23 mouse cellular contexts compared by ENCODE assay signal in the genomic region with DNA sequence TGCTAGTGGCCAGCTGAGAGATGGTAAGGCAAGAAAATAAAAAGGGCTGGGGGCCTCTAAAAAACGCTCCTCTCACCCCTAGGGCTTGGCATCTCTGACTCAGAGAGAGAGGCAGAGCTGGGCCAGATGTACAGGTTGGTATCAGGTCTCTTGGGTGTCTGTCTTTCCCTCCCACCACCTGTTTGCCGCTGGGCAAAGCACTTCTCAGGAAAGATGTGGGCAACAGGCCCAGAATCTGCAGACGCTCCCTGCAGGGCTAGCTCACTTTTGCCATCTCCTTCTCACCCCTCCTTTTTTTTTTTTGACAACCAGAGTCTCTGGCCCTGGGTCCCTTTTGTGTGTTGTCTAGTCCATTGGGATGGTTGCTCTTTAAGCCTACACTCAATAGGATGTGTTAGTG. TPM values are rescaled to one million over a fixed set of nuclear protein-coding genes. Genes with fewer than 3 reads are reported as not detected.
DNase-seq lines count a peak whose midpoint lies in the region; ATAC-seq lines count a peak whose summit lies in the region.
"Had no signal": no experiment of that assay in that cellular context is flagged by ENCODE, and none has a peak within 500 bp of the region (broad histone marks: within the 10 kb centered on the region; RNA-seq: fewer than 3 reads in every experiment).

No protein-coding gene starts in this region.

- intact Hi-C loops in gastrocnemius, postnatal 14 days (cut with DNase I; ENCODE audit: low total_unique reads), result no loop called here

- H3K36me3 ChIP-seq in intestine, embryonic 14.5 days (ENCODE audit: control insufficient read depth, insufficient read depth, low read length), result no peaks in the 10 kb centered on the region
- no peaks in the 10 kb centered on the region for H3K36me3 ChIP-seq in intestine, embryonic 15.5 days
- H3K36me3 ChIP-seq in embryonic facial prominence, embryonic 15.5 days, result no peaks in the 10 kb centered on the region
- H3K36me3 ChIP-seq: forebrain, embryonic 12.5 days; heart, embryonic 12.5 days; liver, embryonic 12.5 days had no signal

- 74% methylated on average over 3 of the region's 3 CpGs for WGBS in intestine, embryonic 14.5 days
- 83% methylated on average over 3 of the region's 3 CpGs for WGBS in intestine, embryonic 15.5 days
- WGBS in embryonic facial prominence, embryonic 15.5 days, result 72% methylated on average over 3 of the region's 3 CpGs

- H3K27me3 ChIP-seq in intestine, embryonic 14.5 days (replicated peaks; ENCODE audit: control insufficient read depth, insufficient read depth, low read length), result no peaks in the 10 kb centered on the region
- no peaks in the 10 kb centered on the region for H3K27me3 ChIP-seq in intestine, embryonic 15.5 days (replicated peaks)
- H3K27me3 ChIP-seq in embryonic facial prominence, embryonic 15.5 days, result no peaks in the 10 kb centered on the region
- H3K27me3 ChIP-seq: forebrain, embryonic 12.5 days; heart, embryonic 12.5 days had no signal

- no peak overlapping the region for H3K4me2 ChIP-seq in intestine, embryonic 14.5 days (ENCODE audit: low read length)
- H3K4me2 ChIP-seq in intestine, embryonic 15.5 days (replicated peaks), result no peak overlapping the region
- H3K4me2 ChIP-seq in embryonic facial prominence, embryonic 15.5 days (replicated peaks), result no peak overlapping the region

- peak overlapping the region; percentile 72; the same call in 1 of the 2 replicates for H3K27ac ChIP-seq in intestine, embryonic 14.5 days (ENCODE audit: low read depth)
- no peak overlapping the region for H3K27ac ChIP-seq in intestine, embryonic 15.5 days
- peak overlapping the region; percentile 88; the same call in 1 of the 2 replicates for H3K27ac ChIP-seq in embryonic facial prominence, embryonic 15.5 days (replicated peaks)
- H3K27ac ChIP-seq: liver, embryonic 12.5 days had no signal

- peak; percentile 52 for DNase-seq in cerebellum, adult 11-12 months
- no peak for DNase-seq in cerebellum, postnatal 14 days
- no peak for DNase-seq in intestine, embryonic 14.5 days (ENCODE audit: low spot score)
- DNase-seq in 3T3-L1 (ENCODE audit: low read depth, low spot score), result peak; percentile 74
- no peak for DNase-seq in kidney, postnatal 25 days
- no peak for DNase-seq in gastrocnemius, postnatal 14 days
- DNase-seq: adrenal gland, postnatal 10 days; cerebellum, adult 9-10 months; kidney, adult 18-20 months; kidney, postnatal 14 days; right cerebral cortex, postnatal 4 days; thymus, postnatal 4 days had no signal

- peaks cover 23% of the 10 kb centered on the region for H3K4me1 ChIP-seq in intestine, embryonic 14.5 days (replicated peaks; ENCODE audit: control insufficient read depth, insufficient read depth, low read length)
- peaks cover 16% of the 10 kb centered on the region for H3K4me1 ChIP-seq in intestine, embryonic 15.5 days (replicated peaks)
- peaks cover 48% of the 10 kb centered on the region for H3K4me1 ChIP-seq in embryonic facial prominence, embryonic 15.5 days

- H3K4me3 ChIP-seq in intestine, embryonic 14.5 days (ENCODE audit: low read depth, low read length), result no peak overlapping the region
- H3K4me3 ChIP-seq in intestine, embryonic 15.5 days (replicated peaks), result no peak overlapping the region
- H3K4me3 ChIP-seq in embryonic facial prominence, embryonic 15.5 days (replicated peaks), result no peak overlapping the region
- H3K4me3 ChIP-seq: forebrain, embryonic 12.5 days; heart, embryonic 12.5 days; liver, embryonic 12.5 days had no signal

- no peak for ATAC-seq in intestine, embryonic 14.5 days (replicated peaks; ENCODE audit: low FRiP score, low TSS enrichment, low read depth)
- ATAC-seq in intestine, embryonic 15.5 days, result no peak
- ATAC-seq in embryonic facial prominence, embryonic 15.5 days (ENCODE audit: insufficient number of reproducible peaks, low FRiP score, low TSS enrichment, low read depth), result no peak
- ATAC-seq: hindbrain, embryonic 16.5 days; liver, embryonic 12.5 days had no signal

- H3K9ac ChIP-seq in intestine, embryonic 14.5 days (ENCODE audit: low read length), result no peak overlapping the region
- H3K9ac ChIP-seq in intestine, embryonic 15.5 days, result no peak overlapping the region
- H3K9ac ChIP-seq in embryonic facial prominence, embryonic 15.5 days, result no peak overlapping the region
- H3K9ac ChIP-seq: heart, embryonic 12.5 days; liver, embryonic 12.5 days had no signal

- H3K9me3 ChIP-seq in intestine, embryonic 14.5 days (ENCODE audit: control insufficient read depth, low read length), result no peaks in the 10 kb centered on the region
- H3K9me3 ChIP-seq in intestine, embryonic 15.5 days, result no peaks in the 10 kb centered on the region
- no peaks in the 10 kb centered on the region for H3K9me3 ChIP-seq in embryonic facial prominence, embryonic 15.5 days (replicated peaks)
- H3K9me3 ChIP-seq: forebrain, embryonic 12.5 days; heart, embryonic 12.5 days; liver, embryonic 12.5 days had no signal

RNA-seq across cellular contexts. Expression of a gene that starts 1.6 kb away (rescaled TPM):
- polyA plus RNA-seq in intestine, embryonic 14.5 days (2014; fragmentation: Nextera tagmentation; extraction: Ambion mirVana), result 3.7 and 3.9 TPM in 2 replicates
- polyA plus RNA-seq in intestine, embryonic 15.5 days (2015; fragmentation: Nextera tagmentation; extraction: Ambion mirVana), result 2.9 and 3.6 TPM in 2 replicates
- polyA plus RNA-seq in embryonic facial prominence, embryonic 15.5 days (2015; fragmentation: Nextera tagmentation; extraction: Ambion mirVana), result 5.1 and 5.3 TPM in 2 replicates
- total RNA-seq in gastrocnemius, postnatal 14 days (2021), result 1 to 10 TPM; 2.2 to 2.3 TPM

RNA-seq across cellular contexts. Expression of a gene that starts 50.7 kb away (rescaled TPM):
- polyA plus RNA-seq in intestine, embryonic 14.5 days (2014; fragmentation: Nextera tagmentation; extraction: Ambion mirVana), result not detected in 2 replicates
- not detected in 2 replicates for polyA plus RNA-seq in intestine, embryonic 15.5 days (2015; fragmentation: Nextera tagmentation; extraction: Ambion mirVana)
- not detected in 2 replicates for polyA plus RNA-seq in embryonic facial prominence, embryonic 15.5 days (2015; fragmentation: Nextera tagmentation; extraction: Ambion mirVana)
- total RNA-seq in gastrocnemius, postnatal 14 days (2021), result not detected
- total RNA-seq: adrenal gland, postnatal 10 days; gastrocnemius, postnatal 4 days; heart, postnatal 25 days; megakaryocyte, adult 5-6 weeks; neutrophil, adult 5-6 weeks had no signal
- polyA plus RNA-seq: forebrain, embryonic 12.5 days; heart, embryonic 12.5 days; liver, embryonic 12.5 days; lung, embryonic 16.5 days had no signal

Comparison
In these comparisons a context has a peak if more than half of its experiments do, and no peak if none do; other contexts are left out.
1. DNase-seq: peak in cerebellum, adult 11-12 months (single experiment) and 3T3-L1 (single experiment); none in cerebellum, postnatal 14 days (0 of 2), intestine, embryonic 14.5 days (single experiment), kidney, postnatal 25 days (0 of 2) and gastrocnemius, postnatal 14 days (single experiment).